Mouse (Mus musculus): ENCODE measurements around the gene Zfp146. TPM values are rescaled to one million over a fixed set of nuclear protein-coding genes. Genes with fewer than 3 reads are reported as not detected.
"Not testable (repeated sequence)": the region's sequence is repeated elsewhere in the genome, so short reads cannot be mapped to it uniquely, and the experiment has no call there.

Gene Zfp146
- polyA plus RNA-seq, 1 experiment from 2014 or later, result 4.8 TPM

DNA sequence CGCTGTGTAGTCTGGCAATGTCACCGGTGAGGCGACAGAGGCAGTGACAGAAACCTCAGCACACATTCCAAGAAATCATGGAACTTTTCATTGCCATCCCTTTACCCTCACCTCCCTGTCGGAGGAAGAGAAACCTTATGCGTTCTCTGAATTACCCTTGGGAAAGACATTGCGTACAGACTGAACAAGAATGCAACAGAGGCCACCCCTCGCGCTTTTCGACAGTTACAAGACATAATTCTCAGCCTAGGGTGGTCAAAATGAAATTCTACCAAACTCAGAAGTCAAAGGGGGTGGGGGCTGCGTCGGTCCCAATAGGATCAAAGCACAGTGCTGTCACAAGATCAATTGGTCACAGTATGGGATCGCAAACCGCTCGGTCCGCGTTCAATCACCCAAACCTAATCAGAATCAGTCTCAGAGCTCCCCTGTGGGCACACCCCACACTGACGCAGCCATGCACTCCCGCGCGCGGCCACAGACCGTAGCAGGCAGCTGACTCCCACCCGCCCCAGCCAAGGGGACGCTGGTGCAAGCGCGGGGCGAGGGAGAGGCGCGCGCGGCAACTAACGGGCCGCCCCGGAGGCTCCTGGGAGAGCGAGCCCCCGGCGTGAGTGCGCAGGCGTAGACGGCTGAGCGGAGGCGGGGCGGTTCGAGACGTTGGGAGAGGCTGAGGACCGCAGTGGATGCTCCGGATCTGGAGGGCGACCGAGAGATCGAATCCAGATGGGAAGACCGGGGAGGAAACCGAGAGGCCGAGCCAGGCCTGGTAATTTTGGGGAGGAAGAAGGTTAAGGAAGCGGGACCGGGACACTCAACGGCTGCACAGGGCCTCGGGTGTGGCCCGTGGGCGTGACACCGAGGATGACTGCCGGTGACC lies 48.0 kb downstream of the Zfp146 start, which contains the start of gene Zfp382:
Gene Zfp382 (plus strand): TSS at position 635 of the 880 bp plus-strand sequence.
- peak within 1 kb of the TSS; percentile 62 for H3K27ac ChIP-seq
- peak within 1 kb of the TSS; percentile 73 for H3K4me3 ChIP-seq (replicated peaks)
- peak within 1 kb of the TSS; percentile 80 for H3K9ac ChIP-seq
- H3K9me3 ChIP-seq (replicated peaks), result 0 out of 2 replicates have a peak, but pooled peaks cover 6% of the 10 kb centered on the region
- peaks cover 16% of the 10 kb centered on the region for H3K4me1 ChIP-seq (replicated peaks)
- WGBS (ENCODE audit: insufficient replicate concordance), result under 1% methylated on average over 61 of the region's 61 CpGs
- ATAC-seq (ENCODE audit: low read depth) (peak; percentile 95), DNase-seq (peak; percentile 81)
- H3K36me3 ChIP-seq, result peaks cover 3% of the 10 kb centered on the region; the same call in 1 of the 2 replicates
- peak within 1 kb of the TSS; percentile 88 for H3K4me2 ChIP-seq
- no peaks in the 10 kb centered on the region for H3K27me3 ChIP-seq

DNA sequence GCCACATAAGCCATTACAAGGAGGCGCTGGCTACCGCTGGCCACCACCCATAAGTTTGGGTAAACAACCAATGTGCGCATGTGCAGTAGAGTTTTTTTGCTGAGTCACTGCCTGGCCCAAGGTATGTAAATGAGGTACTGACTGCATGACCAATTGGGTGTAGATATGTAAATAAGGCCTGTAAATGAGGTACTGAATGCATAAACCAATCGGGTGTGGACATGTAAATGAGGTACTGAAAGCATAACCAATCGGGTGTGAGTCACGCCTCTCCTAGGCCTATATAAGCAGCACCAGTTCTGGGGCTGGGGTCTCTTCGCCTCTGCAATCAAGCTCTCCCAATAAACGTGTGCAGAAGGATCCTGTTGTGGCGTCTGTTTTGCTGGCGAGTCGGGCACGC lies 51.6 kb downstream of the Zfp146 start:
- not testable (repeated sequence) for H3K27ac ChIP-seq; H3K9ac ChIP-seq; ATAC-seq (ENCODE audit: low read depth); H3K4me3 ChIP-seq (replicated peaks); H3K4me2 ChIP-seq; H3K27me3 ChIP-seq; H3K36me3 ChIP-seq
- Histone ChIP-seq H3K9me3 (replicated peaks) (peaks cover 21% of the 10 kb centered on the region), H3K4me1 (replicated peaks) (peaks cover 15% of the 10 kb centered on the region)
- WGBS (ENCODE audit: insufficient replicate concordance), result 87% methylated on average over 12 of the region's 12 CpGs
- peak; percentile 9 for DNase-seq

DNA sequence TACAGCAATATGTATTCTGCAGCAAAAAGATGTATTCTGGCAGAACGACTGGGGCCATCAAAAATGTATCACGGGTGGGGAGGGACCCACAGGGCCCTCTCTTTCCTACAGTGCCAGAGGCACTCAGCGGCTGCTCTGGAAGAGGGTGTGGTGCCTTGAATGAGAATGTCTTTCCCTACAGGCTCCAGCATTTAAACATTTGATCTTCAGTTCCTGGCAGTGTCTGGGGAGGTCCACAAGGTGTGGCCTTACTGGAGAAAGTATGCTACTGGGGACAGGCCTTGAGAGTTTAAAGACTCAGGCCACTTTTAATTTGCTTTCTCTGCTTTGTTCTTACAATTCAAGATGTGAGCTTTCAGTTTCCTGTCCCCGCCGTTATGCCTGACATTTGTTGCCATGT lies 53.5 kb downstream of the Zfp146 start:
- no peak overlapping the region for H3K9ac ChIP-seq
- H3K4me1 ChIP-seq (replicated peaks), result peaks cover 2% of the 10 kb centered on the region
- no peak for DNase-seq
- no peak overlapping the region for H3K27ac ChIP-seq
- no peaks in the 10 kb centered on the region for H3K27me3 ChIP-seq
- ATAC-seq (ENCODE audit: low read depth), result no peak
- no peak overlapping the region for H3K4me3 ChIP-seq (replicated peaks)
- no peaks in the 10 kb centered on the region for H3K36me3 ChIP-seq
- H3K4me2 ChIP-seq, result no peak overlapping the region
- 78% methylated on average over 5 of the region's 5 CpGs for WGBS (ENCODE audit: insufficient replicate concordance)
- peaks cover 21% of the 10 kb centered on the region for H3K9me3 ChIP-seq (replicated peaks)

Other genes with a start within 250 kb of the Zfp146 start
- gene Zfp74, start 215.7 kb downstream of the Zfp146 start, polyA plus RNA-seq (2015; fragmentation: Nextera tagmentation; extraction: Ambion mirVana), result 2.0 and 2.6 TPM in 2 replicates
- gene Zfp568, start 185.8 kb downstream of the Zfp146 start, polyA plus RNA-seq (2015; fragmentation: Nextera tagmentation; extraction: Ambion mirVana), result 8.5 and 10.9 TPM in 2 replicates
- gene Zfp14, start 118.4 kb downstream of the Zfp146 start, polyA plus RNA-seq (2015; fragmentation: Nextera tagmentation; extraction: Ambion mirVana), result 0.29 and 0.41 TPM in 2 replicates
- 1.7 and 2.1 TPM in 2 replicates for gene Zfp82, start 96.8 kb downstream of the Zfp146 start, polyA plus RNA-seq (2015; fragmentation: Nextera tagmentation; extraction: Ambion mirVana)
- gene Gm26920, start 79.3 kb downstream of the Zfp146 start, polyA plus RNA-seq (2015; fragmentation: Nextera tagmentation; extraction: Ambion mirVana), result 0.44 TPM in 1 of 2 replicates, not detected in the other
- gene Zfp566, start 79.2 kb downstream of the Zfp146 start, polyA plus RNA-seq (2015; fragmentation: Nextera tagmentation; extraction: Ambion mirVana), result 2.0 and 2.5 TPM in 2 replicates
- 12.7 and 18.3 TPM in 2 replicates for gene Zfp260, start 75.0 kb downstream of the Zfp146 start, polyA plus RNA-seq (2015; fragmentation: Nextera tagmentation; extraction: Ambion mirVana)
- 1.6 and 2.1 TPM in 2 replicates for gene Zfp382, start 47.8 kb downstream of the Zfp146 start, polyA plus RNA-seq (2015; fragmentation: Nextera tagmentation; extraction: Ambion mirVana)
- gene Cox7a1, start 14.4 kb upstream of the Zfp146 start, polyA plus RNA-seq (2015; fragmentation: Nextera tagmentation; extraction: Ambion mirVana), result 4.2 and 4.8 TPM in 2 replicates
- 39.0 and 40.8 TPM in 2 replicates for gene Capns1, start 29.1 kb upstream of the Zfp146 start, polyA plus RNA-seq (2015; fragmentation: Nextera tagmentation; extraction: Ambion mirVana)
- 67.1 and 70.0 TPM in 2 replicates for gene Polr2i, start 62.2 kb upstream of the Zfp146 start, polyA plus RNA-seq (2015; fragmentation: Nextera tagmentation; extraction: Ambion mirVana)
- 62.1 and 63.7 TPM in 2 replicates for gene Tbcb, start 62.5 kb upstream of the Zfp146 start, polyA plus RNA-seq (2015; fragmentation: Nextera tagmentation; extraction: Ambion mirVana)
- gene Ovol3, start 66.0 kb upstream of the Zfp146 start, polyA plus RNA-seq (2015; fragmentation: Nextera tagmentation; extraction: Ambion mirVana), result not detected in 2 replicates
- 0.13 TPM in 1 of 2 replicates, not detected in the other for gene Thap8, start 110.3 kb upstream of the Zfp146 start, polyA plus RNA-seq (2015; fragmentation: Nextera tagmentation; extraction: Ambion mirVana)
- 7.0 and 8.1 TPM in 2 replicates for gene Wdr62, start 110.7 kb upstream of the Zfp146 start, polyA plus RNA-seq (2015; fragmentation: Nextera tagmentation; extraction: Ambion mirVana)
- 1.4 and 1.7 TPM in 2 replicates for gene Clip3, start 122.0 kb upstream of the Zfp146 start, polyA plus RNA-seq (2015; fragmentation: Nextera tagmentation; extraction: Ambion mirVana)
- 17.2 and 18.9 TPM in 2 replicates for gene Alkbh6, start 139.0 kb upstream of the Zfp146 start, polyA plus RNA-seq (2015; fragmentation: Nextera tagmentation; extraction: Ambion mirVana)
- 6.1 and 8.8 TPM in 2 replicates for gene Syne4, start 145.1 kb upstream of the Zfp146 start, polyA plus RNA-seq (2015; fragmentation: Nextera tagmentation; extraction: Ambion mirVana)
- 1.3 and 1.8 TPM in 2 replicates for gene E130208F15Rik, start 152.0 kb upstream of the Zfp146 start, polyA plus RNA-seq (2015; fragmentation: Nextera tagmentation; extraction: Ambion mirVana)
- gene Sdhaf1, start 154.1 kb upstream of the Zfp146 start, polyA plus RNA-seq (2015; fragmentation: Nextera tagmentation; extraction: Ambion mirVana), result 6.4 and 6.6 TPM in 2 replicates
- gene Lrfn3, start 193.0 kb upstream of the Zfp146 start, polyA plus RNA-seq (2015; fragmentation: Nextera tagmentation; extraction: Ambion mirVana), result 1.4 and 1.5 TPM in 2 replicates
- gene Tyrobp, start 244.0 kb upstream of the Zfp146 start, polyA plus RNA-seq (2015; fragmentation: Nextera tagmentation; extraction: Ambion mirVana), result 65.8 and 80.0 TPM in 2 replicates